Mouse (Mus musculus) liver, embryonic 16.5 days (tissue): ENCODE data around the gene Slc25a27. TPM values are rescaled to one million over a fixed set of nuclear protein-coding genes. Genes with fewer than 3 reads are reported as not detected.

Source experiments
- ATAC-seq: fragments of 200-750 bp; cut with Nextera tagmentation; 2 replicates; pipeline ENCODE4 v1.8.0; 2017; ENCODE audit warnings: low read depth, mild to moderate bottlenecking, moderate number of reproducible peaks, moderate library complexity
- H3K27ac ChIP-seq: fragments of 300-500 bp; sonication (generic); 2 replicates; pipeline ENCODE4 v1.5.1; 2014; ENCODE audit warnings: mild to moderate bottlenecking, low read length
- H3K27me3 ChIP-seq: fragments of 300-500 bp; sonication (generic); 2 replicates; pipeline ENCODE4 v1.6.1; 2014; ENCODE audit warnings: low read depth, low read length, mixed read lengths; ENCODE audit not compliant: control insufficient read depth, insufficient read depth
- H3K36me3 ChIP-seq: fragments of 300-500 bp; sonication (generic); 2 replicates; pipeline ENCODE4 v1.6.1; 2014; ENCODE audit warnings: mild to moderate bottlenecking; ENCODE audit not compliant: control insufficient read depth, insufficient read depth
- H3K4me1 ChIP-seq: fragments of 300-500 bp; sonication (generic); 2 replicates; pipeline ENCODE4 v1.6.1; 2014; ENCODE audit warnings: low read depth, low read length, mixed read lengths; ENCODE audit not compliant: control insufficient read depth
- H3K4me2 ChIP-seq: fragments of 300-500 bp; sonication (generic); 2 replicates; pipeline ENCODE4 v1.6.1; 2014; ENCODE audit warnings: low read depth, low read length, mixed read lengths
- H3K4me3 ChIP-seq: fragments of 300-500 bp; sonication (generic); 2 replicates; pipeline ENCODE4 v1.5.1; 2014; ENCODE audit warnings: low read depth, mild to moderate bottlenecking, low read length
- H3K9ac ChIP-seq: fragments of 300-500 bp; sonication (generic); 2 replicates; pipeline ENCODE4 v1.6.1; 2014; ENCODE audit warnings: low read depth, low read length
- H3K9me3 ChIP-seq: fragments of 300-500 bp; sonication (generic); replicated peaks from 2 replicates; pipeline ENCODE4 v1.6.1; 2016; ENCODE audit warnings: low read length; ENCODE audit not compliant: control insufficient read depth
- WGBS: fragments of 180-500 bp; shearing (Covaris S2); extraction: QIAGEN DNeasy Blood & Tissue Kit; methylation state at CpG from one replicate; pipeline ENCODE4 v1.1.7; 2014; ENCODE audit not compliant: insufficient replicate concordance; 5-methylcytosine and 5-hydroxymethylcytosine counted together
- polyA plus RNA-seq: library from polyadenylated mRNA; unstranded; fragments of >200 nt; fragmentation: Nextera tagmentation; extraction: Ambion mirVana; gene quantifications from 2 replicates; pipeline ENCODE4 v1.2.1, GENCODE M21; 2015

The Slc25a27 gene
- polyA plus RNA-seq, 1 experiment from 2014 or later, result 1.4 TPM

DNA sequence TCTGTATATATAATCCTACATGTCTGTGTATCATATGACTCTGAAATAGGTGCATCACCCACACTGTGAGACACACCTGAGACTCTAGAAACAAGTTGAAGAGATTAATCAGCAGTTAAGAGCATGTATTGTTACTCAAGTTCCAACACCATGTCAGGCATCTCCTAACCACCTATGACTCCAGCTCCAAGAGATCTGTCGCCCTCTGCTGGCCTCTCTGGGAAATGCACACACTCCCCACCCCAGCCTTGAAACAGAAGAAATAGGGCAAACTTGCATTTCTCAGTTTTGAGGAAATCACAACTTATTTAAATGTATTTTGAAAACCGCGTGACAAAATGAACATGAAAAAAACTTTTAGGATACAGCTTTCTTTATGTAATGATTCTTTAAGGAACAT is 60.3 kb downstream of the Slc25a27 start:
- WGBS, result 5% methylated on average over 3 of the region's 3 CpGs

DNA sequence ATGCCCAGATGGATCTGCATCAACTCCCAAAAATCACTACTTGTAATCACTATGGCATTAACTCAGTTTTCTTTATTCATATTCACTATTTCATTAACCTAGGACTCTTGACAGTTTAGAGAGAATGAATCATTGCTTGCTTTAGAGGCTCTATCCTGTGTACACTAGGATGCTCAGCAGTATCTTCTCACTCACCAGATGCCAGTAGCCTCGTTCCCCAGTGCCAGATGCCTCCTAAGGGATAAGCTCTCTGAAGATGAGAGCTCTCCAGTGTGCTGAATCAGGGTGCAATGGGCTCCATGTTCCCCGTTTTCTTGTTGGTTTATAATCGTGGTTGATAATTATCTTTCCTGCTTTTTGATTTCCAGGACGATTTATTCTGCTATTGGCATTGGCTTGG is 68.3 kb downstream of the Slc25a27 start:
- Histone ChIP-seq H3K4me1 (no peaks in the 10 kb centered on the region), H3K27ac (no peak overlapping the region), H3K4me3 (no peak overlapping the region), H3K9ac (no peak overlapping the region), H3K9me3 (no peaks in the 10 kb centered on the region), H3K27me3 (no peaks in the 10 kb centered on the region), H3K4me2 (no peak overlapping the region), H3K36me3 (no peaks in the 10 kb centered on the region; the same call in 1 of the 2 replicates)
- WGBS, result 38% methylated on average over 4 of the region's 4 CpGs
- ATAC-seq, result no peak

More for the DNA sequence above, 60.3 kb downstream of the Slc25a27 start:
- no peaks in the 10 kb centered on the region for H3K36me3 ChIP-seq
- no peaks in the 10 kb centered on the region for H3K4me1 ChIP-seq
- no peak overlapping the region for H3K4me3 ChIP-seq
- H3K9ac ChIP-seq, result no peak overlapping the region
- no peaks in the 10 kb centered on the region for H3K9me3 ChIP-seq
- H3K27me3 ChIP-seq, result no peaks in the 10 kb centered on the region
- no peak overlapping the region for H3K27ac ChIP-seq
- no peak for ATAC-seq
- no peak overlapping the region for H3K4me2 ChIP-seq

DNA sequence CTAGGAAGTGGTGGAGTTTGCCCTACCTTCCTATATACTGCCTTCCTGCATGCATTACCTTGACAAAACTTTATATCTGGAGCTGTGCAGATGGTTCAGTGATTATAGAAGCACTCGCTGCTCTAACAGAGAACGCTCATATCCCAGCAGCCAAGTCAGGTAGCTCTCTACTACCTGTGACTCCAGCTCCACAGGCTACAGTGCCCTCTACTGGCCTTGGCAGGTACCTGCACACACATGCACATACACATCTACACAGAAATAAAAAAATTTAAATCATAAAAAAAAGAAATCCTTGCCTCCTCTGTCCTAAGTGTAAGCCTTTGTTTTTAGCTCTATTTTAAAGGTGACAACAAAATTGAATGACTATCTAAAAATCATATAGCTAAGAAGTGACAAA is 69.3 kb downstream of the Slc25a27 start:
- 80% methylated on average over 2 of the region's 2 CpGs for WGBS
- Histone ChIP-seq H3K4me3 (no peak overlapping the region), H3K4me1 (no peaks in the 10 kb centered on the region), H3K9ac (no peak overlapping the region), H3K27ac (no peak overlapping the region), H3K4me2 (no peak overlapping the region), H3K9me3 (no peaks in the 10 kb centered on the region), H3K27me3 (no peaks in the 10 kb centered on the region), H3K36me3 (no peaks in the 10 kb centered on the region; the same call in 1 of the 2 replicates)
- ATAC-seq, result no peak

DNA sequence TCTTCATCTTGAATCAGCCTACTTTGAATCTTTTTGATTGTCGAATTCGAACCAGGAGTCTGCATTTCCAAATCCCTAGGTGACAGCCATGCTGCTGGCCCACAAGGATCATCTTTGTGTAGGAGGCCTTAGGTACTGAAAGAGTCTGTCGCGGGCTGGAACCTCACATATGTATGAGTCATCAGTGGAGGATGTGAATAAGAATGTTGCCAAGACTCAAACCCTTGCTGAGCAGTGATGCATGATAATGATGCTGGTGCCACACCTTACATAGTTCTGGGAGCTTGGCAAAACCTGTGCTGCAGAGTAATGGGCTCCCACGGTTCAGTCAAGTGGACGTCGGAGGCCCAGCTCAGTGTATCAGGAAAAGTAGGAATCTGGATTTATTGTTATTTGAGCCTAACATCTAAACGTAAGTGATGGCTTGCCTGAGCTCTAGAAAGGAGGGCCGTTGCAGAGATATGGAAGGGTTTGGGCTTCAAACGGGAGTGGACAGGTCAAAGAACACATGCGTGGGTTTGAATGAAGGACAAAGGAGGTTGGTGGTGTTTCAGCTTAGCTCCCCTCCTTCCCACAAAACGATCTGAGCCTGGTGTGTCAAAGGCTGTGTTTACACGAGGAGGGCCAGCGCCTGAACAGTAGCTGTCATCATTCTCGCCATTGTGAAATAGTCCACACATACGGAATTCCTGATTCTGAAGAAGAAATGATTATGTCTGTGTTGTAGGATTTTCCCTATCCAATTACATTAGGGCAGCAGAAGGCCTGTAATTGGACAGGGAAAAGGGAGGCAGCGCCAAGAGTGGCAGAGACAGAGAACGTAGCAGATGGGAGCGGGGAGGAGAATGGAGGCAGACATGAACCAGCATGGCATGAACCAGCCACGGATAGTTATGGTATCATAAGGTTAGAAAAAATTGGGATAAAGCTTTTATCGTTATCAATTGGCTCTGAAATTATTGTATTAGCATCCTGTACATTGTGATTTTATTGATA is 74.4 kb downstream of the Slc25a27 start:
- no peaks in the 10 kb centered on the region; the same call in 1 of the 2 replicates for H3K36me3 ChIP-seq
- H3K4me1 ChIP-seq, result peaks cover 3% of the 10 kb centered on the region
- no peak overlapping the region for H3K9ac ChIP-seq
- H3K27me3 ChIP-seq, result no peaks in the 10 kb centered on the region
- no peak overlapping the region for H3K4me3 ChIP-seq
- 0 out of 2 replicates have a peak overlapping the region, but pooled peaks have one; percentile 45 for H3K27ac ChIP-seq
- peak; percentile 76 for ATAC-seq
- WGBS, result 63% methylated on average over 21 of the region's 21 CpGs
- no peak overlapping the region for H3K4me2 ChIP-seq
- H3K9me3 ChIP-seq, result no peaks in the 10 kb centered on the region

Other genes with a start within 250 kb of the Slc25a27 start
- 0.07 and 0.24 TPM in 2 replicates for gene Mep1a, start 164.4 kb downstream of the Slc25a27 start, polyA plus RNA-seq
- not detected in 2 replicates for gene Ankrd66, start 123.6 kb downstream of the Slc25a27 start, polyA plus RNA-seq
- gene Pla2g7, start 99.1 kb downstream of the Slc25a27 start, polyA plus RNA-seq, result 33.6 and 35.9 TPM in 2 replicates
- 0.08 TPM in 1 of 2 replicates, not detected in the other for gene Tdrd6, start 36.9 kb downstream of the Slc25a27 start, polyA plus RNA-seq
- gene Cyp39a1, start 211 bp upstream of the Slc25a27 start, polyA plus RNA-seq, result 14.4 and 14.7 TPM in 2 replicates
- 0.83 and 1.2 TPM in 2 replicates for gene Rcan2, start 134.1 kb upstream of the Slc25a27 start, polyA plus RNA-seq